Mouse (Mus musculus): ENCODE measurements around the gene Espnl. TPM values are rescaled to one million over a fixed set of nuclear protein-coding genes. Genes with fewer than 3 reads are reported as not detected.

Espnl gene
- polyA plus RNA-seq, 1 experiment from 2014 or later, result 0.07 TPM

DNA sequence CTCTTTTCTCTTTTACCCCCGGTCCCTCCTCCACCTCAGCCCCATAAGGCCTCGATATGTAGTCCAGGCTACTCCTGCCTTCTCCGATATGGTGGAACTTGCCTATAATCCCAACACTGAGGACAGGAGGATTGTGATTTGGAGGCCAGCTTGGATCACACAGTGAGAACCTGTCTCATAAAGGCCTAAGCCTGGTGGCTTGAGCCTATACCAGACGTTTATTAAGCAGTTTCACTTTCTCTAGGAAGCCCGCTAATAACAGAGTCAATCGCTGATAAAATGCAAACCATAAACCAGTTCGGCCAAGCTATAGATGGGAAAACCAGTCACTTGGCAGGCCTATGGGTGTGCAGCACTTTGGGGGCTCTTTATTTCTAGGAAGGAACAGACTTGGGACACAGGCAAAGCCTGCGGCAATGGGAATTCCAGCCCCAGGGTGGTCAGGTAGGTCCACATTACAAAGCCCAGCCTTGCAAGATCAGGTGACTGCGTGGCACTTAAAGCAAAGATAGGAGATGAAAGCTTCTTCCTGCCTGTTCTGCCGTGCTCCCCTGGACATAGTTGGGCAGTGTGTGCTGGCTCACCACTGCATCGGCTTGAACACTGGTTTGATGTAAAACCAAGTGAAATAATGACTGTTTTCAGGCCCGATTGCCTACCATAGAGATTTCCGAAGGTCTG is 22.7 kb upstream of the Espnl start:
- Histone ChIP-seq H3K27me3 (replicated peaks) (no peaks in the 10 kb centered on the region), H3K9me3 (replicated peaks) (no peaks in the 10 kb centered on the region), H3K4me1 (peaks cover 45% of the 10 kb centered on the region), H3K27ac (peak overlapping the region; percentile 69), H3K4me2 (peak overlapping the region; percentile 72), H3K36me3 (peaks cover 40% of the 10 kb centered on the region), H3K4me3 (peak overlapping the region; percentile 84), H3K9ac (peak overlapping the region; percentile 86)
- ATAC-seq, result no peak
- WGBS (ENCODE audit: insufficient replicate concordance), result 60% methylated on average over 13 of the region's 13 CpGs

DNA sequence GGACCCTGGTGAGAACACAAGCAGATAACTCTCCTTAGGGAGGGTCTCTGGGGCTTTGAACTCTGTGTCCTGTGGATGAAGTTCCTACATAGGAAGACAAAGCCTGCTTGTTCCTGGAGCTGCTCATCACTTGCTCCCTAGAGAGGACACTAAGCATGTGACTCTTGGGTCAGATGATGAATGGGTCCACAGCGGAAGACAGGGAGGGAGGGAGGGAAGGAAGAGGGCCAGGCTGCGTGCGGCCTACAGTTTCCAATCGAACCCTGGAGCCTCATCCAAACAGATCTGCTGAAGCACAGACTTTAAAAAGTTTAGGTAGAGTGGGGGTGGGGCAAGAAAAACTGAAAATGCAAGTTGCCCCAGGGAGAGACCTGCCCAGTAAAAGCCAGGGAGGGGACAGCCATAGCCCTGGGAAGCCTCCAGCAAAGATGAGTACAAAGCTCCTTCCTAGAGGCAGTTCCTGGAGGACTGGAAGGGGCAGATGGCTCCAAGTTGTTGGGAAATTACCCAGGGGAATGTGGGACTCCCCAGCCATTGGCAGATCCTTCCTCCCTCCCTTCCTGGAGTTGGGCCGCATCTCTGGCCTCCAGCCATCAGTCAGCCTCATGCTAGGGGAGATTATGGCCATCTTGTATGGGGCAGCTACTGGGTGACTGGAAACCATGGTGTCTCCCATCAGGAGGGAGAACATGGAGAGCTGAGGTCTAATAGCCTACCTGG is 22.0 kb upstream of the Espnl start:
- no peaks in the 10 kb centered on the region for H3K27me3 ChIP-seq (replicated peaks)
- peaks cover 45% of the 10 kb centered on the region for H3K4me1 ChIP-seq
- WGBS (ENCODE audit: insufficient replicate concordance), result 71% methylated on average over 5 of the region's 5 CpGs
- H3K36me3 ChIP-seq, result peaks cover 46% of the 10 kb centered on the region
- H3K4me2 ChIP-seq, result peak overlapping the region; percentile 72
- peak overlapping the region; percentile 86 for H3K9ac ChIP-seq
- ATAC-seq, result no peak
- H3K9me3 ChIP-seq (replicated peaks), result no peaks in the 10 kb centered on the region
- H3K4me3 ChIP-seq, result peak overlapping the region; percentile 84
- peak overlapping the region; percentile 69 for H3K27ac ChIP-seq

DNA sequence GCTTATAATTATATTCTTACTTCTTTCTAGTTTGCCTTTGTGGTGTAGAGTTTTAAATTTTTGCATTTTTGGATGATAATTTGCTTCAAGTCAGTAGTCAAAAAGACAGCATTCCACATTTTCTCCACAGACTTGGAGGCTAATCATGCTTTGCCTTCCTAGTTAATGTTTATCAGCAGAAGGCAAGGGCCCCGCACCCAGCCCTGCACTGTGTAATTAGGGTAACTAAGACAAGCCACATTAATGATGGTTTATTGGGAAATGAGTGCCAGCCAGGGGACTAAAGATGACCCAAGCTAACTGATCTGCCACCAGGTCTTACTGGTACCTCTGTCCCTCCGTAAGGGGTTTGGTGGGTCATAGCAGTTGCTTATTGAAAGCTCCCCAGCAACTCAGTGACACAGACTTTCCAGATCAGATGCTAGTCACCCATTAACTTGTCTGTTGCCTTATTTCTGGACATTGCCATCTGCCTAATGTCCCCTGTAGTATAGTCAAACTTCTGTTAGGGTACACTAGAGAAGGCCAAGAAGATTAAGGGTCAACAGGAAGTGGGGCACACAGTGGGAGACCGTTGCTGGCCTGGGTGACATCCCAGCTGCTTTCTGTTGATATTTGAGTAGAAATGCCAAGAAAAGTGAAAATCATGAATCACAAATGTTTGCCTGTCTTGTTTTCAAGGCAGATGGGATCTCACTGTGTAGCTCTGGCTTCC is 20.5 kb upstream of the Espnl start:
- Histone ChIP-seq H3K4me2 (peak overlapping the region; percentile 31), H3K9me3 (replicated peaks) (no peaks in the 10 kb centered on the region), H3K27ac (peak overlapping the region; percentile 52), H3K9ac (peak overlapping the region; percentile 22; the same call in 1 of the 2 replicates), H3K4me1 (peaks cover 45% of the 10 kb centered on the region), H3K36me3 (peaks cover 57% of the 10 kb centered on the region), H3K4me3 (no peak overlapping the region), H3K27me3 (replicated peaks) (no peaks in the 10 kb centered on the region)
- WGBS (ENCODE audit: insufficient replicate concordance), result 54% methylated on average over 3 of the region's 3 CpGs
- no peak for ATAC-seq

DNA sequence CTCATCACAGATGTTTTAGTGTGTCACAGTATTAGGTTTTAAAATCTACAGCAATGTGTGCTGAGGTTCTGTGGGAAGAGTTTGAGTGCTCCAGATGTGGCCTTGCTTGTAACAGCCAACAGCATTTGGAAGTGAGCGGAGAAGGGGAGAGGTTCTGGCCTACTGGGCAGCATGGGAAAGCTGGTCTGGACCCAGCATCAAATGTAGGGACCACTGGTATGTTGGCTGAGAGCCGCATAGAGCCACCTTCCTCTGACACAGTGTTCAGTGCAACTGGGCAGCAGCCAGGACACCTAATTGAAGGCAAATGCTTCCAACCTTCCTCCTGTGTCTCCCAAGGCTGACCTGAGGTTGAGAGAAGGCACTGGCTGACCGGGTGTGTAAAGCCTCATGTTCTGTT is 19.9 kb upstream of the Espnl start:
- 77% methylated on average over 3 of the region's 3 CpGs for WGBS (ENCODE audit: insufficient replicate concordance)
- Histone ChIP-seq H3K4me3 (no peak overlapping the region), H3K27me3 (replicated peaks) (no peaks in the 10 kb centered on the region), H3K27ac (peak overlapping the region; percentile 52), H3K4me1 (peaks cover 45% of the 10 kb centered on the region), H3K36me3 (peaks cover 64% of the 10 kb centered on the region), H3K9ac (no peak overlapping the region), H3K9me3 (replicated peaks) (no peaks in the 10 kb centered on the region), H3K4me2 (peak overlapping the region; percentile 31; the same call in 1 of the 2 replicates)
- no peak for ATAC-seq

DNA sequence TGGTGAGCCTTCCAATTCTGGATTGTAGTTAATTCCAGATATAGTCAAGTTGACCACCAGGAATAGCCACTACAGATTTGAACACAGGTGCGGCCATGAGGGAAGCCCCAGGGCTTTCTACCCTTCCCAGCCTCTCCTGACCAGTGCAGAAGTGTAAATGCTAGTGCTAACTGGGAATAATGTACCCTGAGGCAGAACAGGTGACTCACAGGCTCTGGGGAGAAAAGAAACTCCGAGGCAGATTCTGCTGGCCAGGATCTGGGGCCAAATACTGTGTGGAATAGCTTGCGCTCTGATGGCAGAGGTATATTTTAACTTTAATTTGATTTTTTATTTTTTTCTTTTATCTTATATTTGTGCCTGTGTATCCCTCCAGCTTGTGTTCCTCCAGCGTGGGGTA is 17.3 kb upstream of the Espnl start:
- H3K4me1 ChIP-seq, result peaks cover 32% of the 10 kb centered on the region
- no peak overlapping the region for H3K4me2 ChIP-seq
- no peaks in the 10 kb centered on the region for H3K27me3 ChIP-seq (replicated peaks)
- no peaks in the 10 kb centered on the region for H3K9me3 ChIP-seq (replicated peaks)
- no peak overlapping the region for H3K4me3 ChIP-seq
- no peak overlapping the region for H3K9ac ChIP-seq
- no peak for ATAC-seq
- 89% methylated on average over 4 of the region's 4 CpGs for WGBS (ENCODE audit: insufficient replicate concordance)
- peaks cover 90% of the 10 kb centered on the region for H3K36me3 ChIP-seq
- H3K27ac ChIP-seq, result no peak overlapping the region

DNA sequence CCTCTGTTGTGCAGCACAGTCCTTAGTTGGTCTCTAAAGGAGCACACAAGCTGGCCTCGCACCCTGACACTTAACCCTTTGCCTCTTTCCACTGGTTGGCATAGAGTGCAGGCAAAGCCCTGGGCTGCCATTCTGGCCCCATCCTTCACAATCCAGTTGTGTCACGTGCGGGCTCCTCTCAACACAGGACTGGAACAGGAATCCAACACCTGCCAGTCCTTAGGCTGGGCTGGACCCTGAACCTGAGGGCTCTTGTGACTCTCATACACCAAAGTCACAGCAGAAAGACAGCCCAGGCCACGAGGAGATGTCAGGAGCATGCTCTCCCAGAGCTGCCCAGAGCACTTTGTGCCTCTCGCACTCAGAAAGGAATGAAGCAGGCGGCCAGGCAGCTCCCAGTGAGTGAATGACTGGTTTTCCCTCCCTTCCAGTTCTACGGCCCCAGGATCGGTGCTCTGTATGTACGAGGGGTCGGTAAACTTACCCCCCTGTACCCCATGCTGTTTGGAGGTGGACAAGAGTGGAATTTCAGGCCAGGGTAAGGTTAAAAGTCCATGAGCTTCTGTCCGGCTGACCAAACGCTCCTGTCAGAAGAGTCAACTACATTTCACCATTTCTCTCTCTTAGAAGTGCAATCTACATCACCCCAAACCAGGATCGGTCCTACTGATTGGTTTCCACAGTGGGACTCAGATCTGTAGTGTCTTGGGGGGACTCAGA is 12.3 kb upstream of the Espnl start:
- no peak overlapping the region for H3K9ac ChIP-seq
- H3K27ac ChIP-seq, result no peak overlapping the region
- WGBS (ENCODE audit: insufficient replicate concordance), result 85% methylated on average over 13 of the region's 13 CpGs
- peak; percentile 14; the same call in 1 of the 2 replicates for ATAC-seq
- no peaks in the 10 kb centered on the region for H3K27me3 ChIP-seq (replicated peaks)
- H3K4me3 ChIP-seq, result no peak overlapping the region
- no peaks in the 10 kb centered on the region for H3K4me1 ChIP-seq
- no peaks in the 10 kb centered on the region for H3K9me3 ChIP-seq (replicated peaks)
- H3K36me3 ChIP-seq, result peaks cover 89% of the 10 kb centered on the region
- no peak overlapping the region for H3K4me2 ChIP-seq

- ATAC-seq, result no peak
- no peak overlapping the region for H3K9ac ChIP-seq
- 85% methylated on average over 4 of the region's 4 CpGs for WGBS (ENCODE audit: insufficient replicate concordance)
- H3K27me3 ChIP-seq (replicated peaks), result no peaks in the 10 kb centered on the region
- H3K4me2 ChIP-seq, result no peak overlapping the region
- H3K9me3 ChIP-seq (replicated peaks), result no peaks in the 10 kb centered on the region
- no peak overlapping the region for H3K27ac ChIP-seq
- no peaks in the 10 kb centered on the region for H3K4me1 ChIP-seq
- H3K4me3 ChIP-seq, result no peak overlapping the region
- peaks cover 78% of the 10 kb centered on the region for H3K36me3 ChIP-seq
These were observed 9.6 kb upstream of the Espnl start for GRCm38 (mm10) chr1:91312273-91312672.

- peaks cover 68% of the 10 kb centered on the region for H3K36me3 ChIP-seq
- 73% methylated on average over 5 of the region's 5 CpGs for WGBS (ENCODE audit: insufficient replicate concordance)
- no peaks in the 10 kb centered on the region for H3K4me1 ChIP-seq
- no peak overlapping the region for H3K27ac ChIP-seq
- H3K9ac ChIP-seq, result no peak overlapping the region
- H3K9me3 ChIP-seq (replicated peaks), result no peaks in the 10 kb centered on the region
- no peak for ATAC-seq
- H3K27me3 ChIP-seq (replicated peaks), result no peaks in the 10 kb centered on the region
- H3K4me3 ChIP-seq, result no peak overlapping the region
- H3K4me2 ChIP-seq, result no peak overlapping the region
These were observed 8.6 kb upstream of the Espnl start for GRCm38 (mm10) chr1:91313251-91313650.

DNA sequence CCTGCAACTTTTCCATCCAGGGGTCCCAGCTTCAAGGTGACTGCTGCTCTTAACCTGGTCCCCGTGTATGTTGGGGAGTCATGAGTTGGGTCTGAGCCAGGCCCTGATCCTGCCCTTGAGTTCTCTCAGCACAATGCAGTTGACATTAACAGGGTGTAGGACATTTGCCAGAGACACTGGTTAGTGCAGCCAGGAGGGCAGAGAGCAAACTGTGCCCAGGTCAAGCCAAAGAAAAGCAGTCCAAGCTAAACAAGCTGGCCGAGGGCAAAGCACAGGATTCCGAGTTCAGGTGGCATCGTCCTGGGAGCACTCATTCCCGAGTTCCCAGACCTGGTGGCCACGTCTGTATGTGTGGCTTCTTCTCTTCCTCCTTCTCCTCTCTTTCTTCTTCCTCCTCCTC is 4.2 kb upstream of the Espnl start:
- peaks cover 33% of the 10 kb centered on the region for H3K36me3 ChIP-seq
- peaks cover 15% of the 10 kb centered on the region for H3K4me1 ChIP-seq
- H3K27me3 ChIP-seq (replicated peaks), result no peaks in the 10 kb centered on the region
- no peak overlapping the region for H3K4me3 ChIP-seq
- 67% methylated on average over 6 of the region's 6 CpGs for WGBS (ENCODE audit: insufficient replicate concordance)
- no peaks in the 10 kb centered on the region for H3K9me3 ChIP-seq (replicated peaks)
- no peak overlapping the region for H3K4me2 ChIP-seq
- H3K27ac ChIP-seq, result no peak overlapping the region
- no peak for ATAC-seq
- no peak overlapping the region for H3K9ac ChIP-seq

DNA sequence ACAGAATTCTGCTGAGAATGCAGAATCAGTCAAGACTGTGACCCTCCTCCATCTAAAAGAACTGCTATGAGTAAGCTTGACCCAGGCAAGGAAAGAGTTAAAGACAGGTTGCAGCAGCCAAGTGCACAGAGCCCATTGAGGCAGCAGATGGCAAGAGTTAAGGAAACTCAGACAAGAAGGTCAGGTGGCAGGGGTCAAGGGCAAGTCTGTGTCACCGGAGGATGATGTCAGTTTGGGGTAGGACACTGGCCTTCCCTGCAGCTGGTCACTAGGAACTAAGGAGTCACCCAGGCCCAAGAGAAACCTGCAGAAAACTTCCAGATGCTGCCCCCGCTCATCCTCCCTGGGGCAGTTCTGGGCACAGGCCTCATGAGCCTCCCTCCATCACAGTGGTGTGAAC is 2.8 kb downstream of the Espnl start:
- 62% methylated on average over 2 of the region's 2 CpGs for WGBS (ENCODE audit: insufficient replicate concordance)
- no peak overlapping the region for H3K9ac ChIP-seq
- 0 out of 2 replicates have a peak, but pooled peaks cover 8% of the 10 kb centered on the region for H3K27me3 ChIP-seq (replicated peaks)
- no peak overlapping the region for H3K4me2 ChIP-seq
- H3K9me3 ChIP-seq (replicated peaks), result no peaks in the 10 kb centered on the region
- no peak overlapping the region for H3K27ac ChIP-seq
- peaks cover 15% of the 10 kb centered on the region for H3K4me1 ChIP-seq
- no peak overlapping the region for H3K4me3 ChIP-seq
- H3K36me3 ChIP-seq, result no peaks in the 10 kb centered on the region
- ATAC-seq, result no peak

- Histone ChIP-seq H3K27me3 (replicated peaks) (peaks cover 8% of the 10 kb centered on the region; the same call in 1 of the 2 replicates), H3K9me3 (replicated peaks) (no peaks in the 10 kb centered on the region), H3K36me3 (no peaks in the 10 kb centered on the region), H3K4me3 (no peak overlapping the region), H3K9ac (no peak overlapping the region), H3K4me1 (peaks cover 15% of the 10 kb centered on the region), H3K27ac (no peak overlapping the region), H3K4me2 (no peak overlapping the region)
- 52% methylated on average over 4 of the region's 4 CpGs for WGBS (ENCODE audit: insufficient replicate concordance)
- no peak for ATAC-seq
These were observed 3.7 kb downstream of the Espnl start for GRCm38 (mm10) chr1:91325488-91326042.

Measured in liver, embryonic 12.5 days (tissue).